Mouse (Mus musculus): ENCODE measurements at regions not wholly inside any gene's neighbourhood (a gene's known extent, or its start where the extent isn't known, plus 50 kb on each side); places are given as distances from the start of the nearest gene placed in this dataset.
A peak's percentile ranks its signal among the peaks of the same experiment; 100 is the strongest.

GRCm38 (mm10) chr6:88978970-88979369, 76.9 kb downstream of the Tpra1 start:
- Histone ChIP-seq H3K27ac (ENCODE audit: low read depth, low read length) (no peak overlapping the region), H3K36me3 (ENCODE audit: control insufficient read depth, insufficient read depth, low read length) (no peaks in the 10 kb centered on the region), H3K4me2 (ENCODE audit: low read length) (no peak overlapping the region), H3K9ac (ENCODE audit: low read depth, low read length) (no peak overlapping the region), H3K9me3 (ENCODE audit: control insufficient read depth, low read length) (no peaks in the 10 kb centered on the region), H3K4me3 (ENCODE audit: low read length) (no peak overlapping the region), H3K4me1 (ENCODE audit: control insufficient read depth, insufficient read depth, low read depth, low read length) (peaks cover 34% of the 10 kb centered on the region), H3K27me3 (replicated peaks; ENCODE audit: control insufficient read depth, insufficient read depth, low read length) (no peaks in the 10 kb centered on the region)
- ATAC-seq = no peak
- 30% methylated on average over 4 of the region's 4 CpGs for WGBS

GRCm38 (mm10) chr6:88980112-88980511, 78.1 kb downstream of the Tpra1 start:
- WGBS = 2% methylated on average over 8 of the region's 8 CpGs
- peaks cover 28% of the 10 kb centered on the region for H3K4me1 ChIP-seq (ENCODE audit: control insufficient read depth, insufficient read depth, low read depth, low read length)
- H3K27me3 ChIP-seq (replicated peaks; ENCODE audit: control insufficient read depth, insufficient read depth, low read length) = no peaks in the 10 kb centered on the region
- H3K4me3 ChIP-seq (ENCODE audit: low read length) = no peak overlapping the region
- H3K27ac ChIP-seq (ENCODE audit: low read depth, low read length) = no peak overlapping the region
- ATAC-seq = peak; percentile 85
- no peaks in the 10 kb centered on the region for H3K9me3 ChIP-seq (ENCODE audit: control insufficient read depth, low read length)
- H3K9ac ChIP-seq (ENCODE audit: low read depth, low read length) = no peak overlapping the region; the same call in 1 of the 2 replicates
- no peak overlapping the region for H3K4me2 ChIP-seq (ENCODE audit: low read length)
- H3K36me3 ChIP-seq (ENCODE audit: control insufficient read depth, insufficient read depth, low read length) = no peaks in the 10 kb centered on the region

GRCm38 (mm10) chr6:88981544-88981943, 79.5 kb downstream of the Tpra1 start:
- Histone ChIP-seq H3K4me2 (ENCODE audit: low read length) (no peak overlapping the region), H3K9ac (ENCODE audit: low read depth, low read length) (no peak overlapping the region), H3K36me3 (ENCODE audit: control insufficient read depth, insufficient read depth, low read length) (no peaks in the 10 kb centered on the region), H3K27ac (ENCODE audit: low read depth, low read length) (no peak overlapping the region), H3K9me3 (ENCODE audit: control insufficient read depth, low read length) (no peaks in the 10 kb centered on the region), H3K4me3 (ENCODE audit: low read length) (no peak overlapping the region), H3K4me1 (ENCODE audit: control insufficient read depth, insufficient read depth, low read depth, low read length) (peaks cover 24% of the 10 kb centered on the region), H3K27me3 (replicated peaks; ENCODE audit: control insufficient read depth, insufficient read depth, low read length) (no peaks in the 10 kb centered on the region; the same call in 1 of the 2 replicates)
- 12% methylated on average over 7 of the region's 7 CpGs for WGBS
- peak; percentile 29; the same call in 1 of the 2 replicates for ATAC-seq

- Histone ChIP-seq H3K36me3 (ENCODE audit: control insufficient read depth, insufficient read depth, low read length) (no peaks in the 10 kb centered on the region), H3K4me3 (ENCODE audit: low read length) (no peak overlapping the region), H3K9ac (ENCODE audit: low read depth, low read length) (no peak overlapping the region), H3K9me3 (ENCODE audit: control insufficient read depth, low read length) (no peaks in the 10 kb centered on the region; the same call in 1 of the 2 replicates), H3K27ac (ENCODE audit: low read depth, low read length) (no peak overlapping the region), H3K27me3 (replicated peaks; ENCODE audit: control insufficient read depth, insufficient read depth, low read length) (no peaks in the 10 kb centered on the region; the same call in 1 of the 2 replicates), H3K4me2 (ENCODE audit: low read length) (no peak overlapping the region), H3K4me1 (ENCODE audit: control insufficient read depth, insufficient read depth, low read depth, low read length) (peaks cover 13% of the 10 kb centered on the region)
- no peak for ATAC-seq
- WGBS = 73% methylated on average over 4 of the region's 4 CpGs
These were observed 82.1 kb downstream of the Tpra1 start for GRCm38 (mm10) chr6:88984170-88984569.

- no peak overlapping the region for H3K27ac ChIP-seq (ENCODE audit: low read depth, low read length)
- 57% methylated on average over 4 of the region's 4 CpGs for WGBS
- no peaks in the 10 kb centered on the region; the same call in 1 of the 2 replicates for H3K27me3 ChIP-seq (replicated peaks; ENCODE audit: control insufficient read depth, insufficient read depth, low read length)
- peaks cover 13% of the 10 kb centered on the region for H3K4me1 ChIP-seq (ENCODE audit: control insufficient read depth, insufficient read depth, low read depth, low read length)
- H3K36me3 ChIP-seq (ENCODE audit: control insufficient read depth, insufficient read depth, low read length) = no peaks in the 10 kb centered on the region
- no peak overlapping the region; the same call in 1 of the 2 replicates for H3K9ac ChIP-seq (ENCODE audit: low read depth, low read length)
- no peak overlapping the region for H3K4me3 ChIP-seq (ENCODE audit: low read length)
- ATAC-seq = no peak
- no peaks in the 10 kb centered on the region; the same call in 1 of the 2 replicates for H3K9me3 ChIP-seq (ENCODE audit: control insufficient read depth, low read length)
- H3K4me2 ChIP-seq (ENCODE audit: low read length) = no peak overlapping the region
These were observed 82.8 kb downstream of the Tpra1 start for GRCm38 (mm10) chr6:88984863-88985262.

- Histone ChIP-seq H3K27me3 (replicated peaks; ENCODE audit: control insufficient read depth, insufficient read depth, low read length) (no peaks in the 10 kb centered on the region; the same call in 1 of the 2 replicates), H3K4me3 (ENCODE audit: low read length) (no peak overlapping the region), H3K36me3 (ENCODE audit: control insufficient read depth, insufficient read depth, low read length) (no peaks in the 10 kb centered on the region), H3K9me3 (ENCODE audit: control insufficient read depth, low read length) (no peaks in the 10 kb centered on the region; the same call in 1 of the 2 replicates), H3K27ac (ENCODE audit: low read depth, low read length) (no peak overlapping the region), H3K4me2 (ENCODE audit: low read length) (no peak overlapping the region), H3K9ac (ENCODE audit: low read depth, low read length) (no peak overlapping the region), H3K4me1 (ENCODE audit: control insufficient read depth, insufficient read depth, low read depth, low read length) (peaks cover 4% of the 10 kb centered on the region; the same call in 1 of the 2 replicates)
- 91% methylated on average over 10 of the region's 10 CpGs for WGBS
- ATAC-seq = no peak
These were observed 86.5 kb downstream of the Tpra1 start for GRCm38 (mm10) chr6:88988551-88988950.

- Histone ChIP-seq H3K9me3 (ENCODE audit: control insufficient read depth, low read length) (no peaks in the 10 kb centered on the region; the same call in 1 of the 2 replicates), H3K4me3 (ENCODE audit: low read length) (no peak overlapping the region), H3K27me3 (replicated peaks; ENCODE audit: control insufficient read depth, insufficient read depth, low read length) (no peaks in the 10 kb centered on the region; the same call in 1 of the 2 replicates), H3K4me1 (ENCODE audit: control insufficient read depth, insufficient read depth, low read depth, low read length) (no peaks in the 10 kb centered on the region), H3K36me3 (ENCODE audit: control insufficient read depth, insufficient read depth, low read length) (no peaks in the 10 kb centered on the region), H3K27ac (ENCODE audit: low read depth, low read length) (no peak overlapping the region), H3K9ac (ENCODE audit: low read depth, low read length) (no peak overlapping the region), H3K4me2 (ENCODE audit: low read length) (no peak overlapping the region)
- no peak for ATAC-seq
- 69% methylated on average over 6 of the region's 6 CpGs for WGBS
These were observed 87.7 kb downstream of the Tpra1 start for GRCm38 (mm10) chr6:88989617-88990299.

- Histone ChIP-seq H3K9ac (ENCODE audit: low read depth, low read length) (no peak overlapping the region), H3K36me3 (ENCODE audit: control insufficient read depth, insufficient read depth, low read length) (no peaks in the 10 kb centered on the region), H3K27ac (ENCODE audit: low read depth, low read length) (no peak overlapping the region), H3K27me3 (replicated peaks; ENCODE audit: control insufficient read depth, insufficient read depth, low read length) (no peaks in the 10 kb centered on the region; the same call in 1 of the 2 replicates), H3K4me3 (ENCODE audit: low read length) (no peak overlapping the region), H3K4me1 (ENCODE audit: control insufficient read depth, insufficient read depth, low read depth, low read length) (no peaks in the 10 kb centered on the region), H3K9me3 (ENCODE audit: control insufficient read depth, low read length) (no peaks in the 10 kb centered on the region; the same call in 1 of the 2 replicates), H3K4me2 (ENCODE audit: low read length) (no peak overlapping the region)
- 50% methylated on average over 1 of the region's 1 CpGs for WGBS
- no peak for ATAC-seq
These were observed 88.2 kb downstream of the Tpra1 start for GRCm38 (mm10) chr6:88990300-88990685.

GRCm38 (mm10) chr6:88995077-88995476, 93.0 kb downstream of the Tpra1 start:
- H3K4me2 ChIP-seq (ENCODE audit: low read length) = no peak overlapping the region
- no peak for ATAC-seq
- WGBS = 88% methylated on average over 3 of the region's 3 CpGs

More at GRCm38 (mm10) chr6:88995077-88995476, 93.0 kb downstream of the Tpra1 start:
- H3K4me1 ChIP-seq (ENCODE audit: control insufficient read depth, insufficient read depth, low read depth, low read length) = no peaks in the 10 kb centered on the region
- no peaks in the 10 kb centered on the region for H3K9me3 ChIP-seq (ENCODE audit: control insufficient read depth, low read length)
- no peak overlapping the region for H3K27ac ChIP-seq (ENCODE audit: low read depth, low read length)
- no peak overlapping the region for H3K9ac ChIP-seq (ENCODE audit: low read depth, low read length)
- H3K4me3 ChIP-seq (ENCODE audit: low read length) = no peak overlapping the region
- no peaks in the 10 kb centered on the region for H3K27me3 ChIP-seq (replicated peaks; ENCODE audit: control insufficient read depth, insufficient read depth, low read length)
- no peaks in the 10 kb centered on the region for H3K36me3 ChIP-seq (ENCODE audit: control insufficient read depth, insufficient read depth, low read length)

All from hindbrain, embryonic 16.5 days (tissue).